In genomic region chr15:11565503-11566031, GRCm38 (mm10) we compare ENCODE assay signal across 8 mouse cellular contexts.
A peak's percentile ranks its signal among the peaks of the same experiment; 100 is the strongest.
DNase-seq lines count a peak whose midpoint lies in the region; ATAC-seq and TF ChIP-seq lines count a peak whose summit lies in the region.

No protein-coding gene starts in this region.

- no peak overlapping the region for H3K4me3 ChIP-seq in heart, adult 2 months
- no peak overlapping the region for H3K4me3 ChIP-seq in forebrain, embryonic 13.5 days
- no peak overlapping the region; the same call in 1 of the 2 replicates for H3K4me3 ChIP-seq in kidney, embryonic 14.5 days (ENCODE audit: low read length)
- H3K4me3 ChIP-seq in neural tube, embryonic 13.5 days, result no peak overlapping the region
- no peak overlapping the region for H3K4me3 ChIP-seq in left cerebral cortex, adult 2 months

- TF ChIP-seq POLR2A in heart, adult 2 months (IDR thresholded peaks at IDR 0.05; ENCODE audit: insufficient read depth, low read depth, low read length), result no peak

- H3K9ac ChIP-seq in heart, adult 2 months (ENCODE audit: low read depth, low read length), result 0 out of 2 replicates have a peak overlapping the region, but pooled peaks have one; percentile 9
- no peak overlapping the region for H3K9ac ChIP-seq in forebrain, embryonic 13.5 days
- no peak overlapping the region for H3K9ac ChIP-seq in kidney, embryonic 14.5 days (ENCODE audit: low read depth, low read length)
- H3K9ac ChIP-seq in neural tube, embryonic 13.5 days, result no peak overlapping the region

- H3K4me2 ChIP-seq in forebrain, embryonic 13.5 days, result peak overlapping the region; percentile 38
- peak overlapping the region; percentile 39 for H3K4me2 ChIP-seq in kidney, embryonic 14.5 days (replicated peaks; ENCODE audit: low read depth, low read length)
- peak overlapping the region; percentile 34; the same call in 1 of the 2 replicates for H3K4me2 ChIP-seq in neural tube, embryonic 13.5 days

- ATAC-seq in forebrain, embryonic 13.5 days, result peak; percentile 71
- ATAC-seq in kidney, embryonic 14.5 days (ENCODE audit: low FRiP score, low TSS enrichment), result peak; percentile 72
- ATAC-seq in neural tube, embryonic 13.5 days (ENCODE audit: low read depth), result peak; percentile 56; the same call in 1 of the 2 replicates

- H3K27me3 ChIP-seq in heart, adult 2 months (ENCODE audit: control insufficient read depth, insufficient read depth, low read length), result no peaks in the 10 kb centered on the region
- H3K27me3 ChIP-seq in forebrain, embryonic 13.5 days, result no peaks in the 10 kb centered on the region
- no peaks in the 10 kb centered on the region for H3K27me3 ChIP-seq in kidney, embryonic 14.5 days (ENCODE audit: control insufficient read depth, insufficient read depth, low read length)
- H3K27me3 ChIP-seq in neural tube, embryonic 13.5 days, result no peaks in the 10 kb centered on the region

- H3K9me3 ChIP-seq in forebrain, embryonic 13.5 days (replicated peaks), result no peaks in the 10 kb centered on the region
- no peaks in the 10 kb centered on the region for H3K9me3 ChIP-seq in kidney, embryonic 14.5 days (ENCODE audit: control insufficient read depth, low read length)
- no peaks in the 10 kb centered on the region for H3K9me3 ChIP-seq in neural tube, embryonic 13.5 days

- DNase-seq in heart, adult 2 months, result no peak
- DNase-seq in heart, postnatal 36 days, result no peak
- DNase-seq in left cerebral cortex, adult 2 months (ENCODE audit: extremely low spot score in 1 of 2, low spot score in 2 of 2), result no peak
- DNase-seq in cerebellum, adult 9-11 months, result no peak
- no peak for DNase-seq in left cerebral cortex, adult 9 months (ENCODE audit: low spot score in 2 of 2)

- TF ChIP-seq CTCF in heart, adult 2 months (IDR thresholded peaks at IDR 0.05), result no peak
- no peak for TF ChIP-seq CTCF in left cerebral cortex, adult 2 months (IDR thresholded peaks at IDR 0.05)

- TF ChIP-seq EP300 in heart, adult 2 months (IDR thresholded peaks at IDR 0.05; ENCODE audit: insufficient read depth, low read depth, low read length), result no peak

- peaks cover 4% of the 10 kb centered on the region for H3K4me1 ChIP-seq in heart, adult 2 months (ENCODE audit: control insufficient read depth, insufficient read depth, low read length)
- H3K4me1 ChIP-seq in forebrain, embryonic 13.5 days, result peaks cover 9% of the 10 kb centered on the region; the same call in 1 of the 2 replicates
- H3K4me1 ChIP-seq in kidney, embryonic 14.5 days (ENCODE audit: control insufficient read depth, insufficient read depth, low read length), result no peaks in the 10 kb centered on the region
- H3K4me1 ChIP-seq in neural tube, embryonic 13.5 days (replicated peaks), result peaks cover 9% of the 10 kb centered on the region; the same call in 1 of the 2 replicates

- H3K79me2 ChIP-seq in heart, adult 2 months (replicated peaks; ENCODE audit: control insufficient read depth, insufficient read depth, low read length), result no peaks in the 10 kb centered on the region

- WGBS in heart, adult 2 months, result 18% methylated on average over 10 of the region's 10 CpGs
- WGBS in forebrain, embryonic 13.5 days, result 7% methylated on average over 10 of the region's 10 CpGs
- WGBS in kidney, embryonic 14.5 days, result 12% methylated on average over 10 of the region's 10 CpGs
- WGBS in neural tube, embryonic 13.5 days, result 24% methylated on average over 10 of the region's 10 CpGs

- no peaks in the 10 kb centered on the region for H3K36me3 ChIP-seq in heart, adult 2 months (ENCODE audit: control insufficient read depth, insufficient read depth, low read length)
- no peaks in the 10 kb centered on the region for H3K36me3 ChIP-seq in forebrain, embryonic 13.5 days (ENCODE audit: poor library complexity, severe bottlenecking)
- H3K36me3 ChIP-seq in kidney, embryonic 14.5 days (ENCODE audit: control insufficient read depth, insufficient read depth, low read length), result no peaks in the 10 kb centered on the region
- no peaks in the 10 kb centered on the region for H3K36me3 ChIP-seq in neural tube, embryonic 13.5 days

- intact Hi-C loops in heart, adult 2 months (cut with DNase I), result no loop called here
- intact Hi-C loops in heart, postnatal 36 days (cut with DNase I), result no loop called here
- intact Hi-C loops in left cerebral cortex, adult 2 months (cut with DNase I), result no loop called here

- H3K27ac ChIP-seq in heart, adult 2 months, result no peak overlapping the region
- H3K27ac ChIP-seq in forebrain, embryonic 13.5 days, result no peak overlapping the region
- peak overlapping the region; percentile 3; the same call in 1 of the 2 replicates for H3K27ac ChIP-seq in kidney, embryonic 14.5 days (ENCODE audit: low read depth, low read length)
- H3K27ac ChIP-seq in neural tube, embryonic 13.5 days (replicated peaks), result 0 out of 2 replicates have a peak overlapping the region, but pooled peaks have one; percentile 42
- H3K27ac ChIP-seq in left cerebral cortex, adult 2 months, result no peak overlapping the region

Comparison
In these comparisons a context has a peak if more than half of its experiments do, and no peak if none do; other contexts are left out.
1. H3K27ac ChIP-seq: peak in kidney, embryonic 14.5 days (single experiment) and neural tube, embryonic 13.5 days (single experiment); none in heart, adult 2 months (single experiment), forebrain, embryonic 13.5 days (single experiment) and left cerebral cortex, adult 2 months (single experiment).
2. Peak in every context shown above with its lines, with median percentiles within 50 percentile points of each other: ATAC-seq and H3K4me2 ChIP-seq.